Mouse (Mus musculus) ZHBTc4 (cell line): ENCODE measurements at regions not wholly inside any gene's neighbourhood (a gene's known extent, or its start where the extent isn't known, plus 50 kb on each side); places are given as distances from the start of the nearest gene placed in this dataset.

Experiments used
- DNase-seq: peaks from one replicate; pipeline ENCODE4 v3.0.0-alpha.2; 2011; ENCODE audit warnings: low read depth, low spot score

GRCm38 (mm10) chr10:68606848-68607247 lies 65.2 kb upstream of the Cabcoco1 start:
- no peak for DNase-seq

- DNase-seq: peak; percentile 89
Observed at GRCm38 (mm10) chr10:68611906-68612305, 70.2 kb upstream of the Cabcoco1 start.

GRCm38 (mm10) chr10:68612727-68613126 lies 71.0 kb upstream of the Cabcoco1 start:
- DNase-seq: no peak

GRCm38 (mm10) chr10:68623786-68624185 lies 82.1 kb upstream of the Cabcoco1 start:
- DNase-seq: no peak

- DNase-seq: no peak
Observed at GRCm38 (mm10) chr10:68625329-68625728, 83.6 kb upstream of the Cabcoco1 start.

GRCm38 (mm10) chr10:68625752-68626151 lies 84.1 kb upstream of the Cabcoco1 start:
- DNase-seq: peak; percentile 21

GRCm38 (mm10) chr10:68629486-68629885 lies 87.8 kb upstream of the Cabcoco1 start:
- no peak for DNase-seq

GRCm38 (mm10) chr10:68633180-68633579 lies 90.3 kb upstream of the Tmem26 start:
- DNase-seq: no peak

- DNase-seq: no peak
Observed at GRCm38 (mm10) chr10:68652700-68653099, 70.7 kb upstream of the Tmem26 start.

GRCm38 (mm10) chr10:68655491-68655890 lies 68.0 kb upstream of the Tmem26 start:
- DNase-seq: no peak

- no peak for DNase-seq
Observed at GRCm38 (mm10) chr10:68666094-68666493, 57.4 kb upstream of the Tmem26 start.

GRCm38 (mm10) chr10:68669330-68669729 lies 54.1 kb upstream of the Tmem26 start:
- no peak for DNase-seq

- DNase-seq: no peak
Observed at GRCm38 (mm10) chr10:68669992-68670391, 53.5 kb upstream of the Tmem26 start.

GRCm38 (mm10) chr10:68672291-68672690 lies 51.2 kb upstream of the Tmem26 start:
- no peak for DNase-seq

- DNase-seq: no peak
Observed at GRCm38 (mm10) chr10:68673102-68673872, 50.2 kb upstream of the Tmem26 start.
